Comparison of ENCODE assay signal across 8 mouse cellular contexts in the genomic region with DNA sequence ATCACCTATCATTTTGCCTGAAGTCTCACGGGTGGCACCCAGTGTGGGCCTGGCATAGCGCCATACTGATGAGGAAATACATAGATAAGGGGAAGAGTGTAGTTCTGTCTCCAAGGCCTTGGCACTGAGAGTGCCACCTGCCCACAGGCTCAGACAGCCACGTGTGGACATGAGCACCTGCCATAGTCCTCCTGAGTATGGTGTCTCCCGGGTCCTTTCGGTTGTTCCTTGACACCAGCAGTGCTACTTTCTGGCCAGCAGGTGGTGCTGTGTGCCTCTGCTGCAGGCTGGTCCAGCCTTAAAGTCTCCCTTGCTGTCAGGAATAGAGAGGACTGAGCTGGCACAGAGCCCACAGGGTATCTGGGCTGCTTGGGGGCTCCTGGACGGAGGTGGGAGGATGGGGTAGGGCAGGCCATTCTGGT. TPM values are rescaled to one million over a fixed set of nuclear protein-coding genes. Genes with fewer than 3 reads are reported as not detected.
DNase-seq lines count a peak whose midpoint lies in the region; ATAC-seq and TF ChIP-seq lines count a peak whose summit lies in the region.

No protein-coding gene starts in this region.

- no peaks in the 10 kb centered on the region; the same call in 1 of the 2 replicates for H3K9me3 ChIP-seq in hindbrain, embryonic 10.5 days
- H3K9me3 ChIP-seq in lung, postnatal 0 days (ENCODE audit: low read length), result no peaks in the 10 kb centered on the region

- no peak overlapping the region for H3K4me2 ChIP-seq in lung, postnatal 0 days (replicated peaks; ENCODE audit: low read depth, low read length)

- H3K27me3 ChIP-seq in hindbrain, embryonic 10.5 days (ENCODE audit: insufficient read depth, poor library complexity, severe bottlenecking), result peaks cover 43% of the 10 kb centered on the region
- no peaks in the 10 kb centered on the region for H3K27me3 ChIP-seq in lung, postnatal 0 days (replicated peaks; ENCODE audit: insufficient read depth, low read length)

- TF ChIP-seq EP300 in lung, postnatal 0 days (IDR thresholded peaks at IDR 0.05), result peak; percentile 34; the same call in 1 of the 2 replicates

- WGBS in hindbrain, embryonic 10.5 days, result 22% methylated on average over 6 of the region's 6 CpGs
- 15% methylated on average over 6 of the region's 6 CpGs for WGBS in lung, postnatal 0 days

- H3K36me3 ChIP-seq in hindbrain, embryonic 10.5 days, result no peaks in the 10 kb centered on the region
- H3K36me3 ChIP-seq in lung, postnatal 0 days (ENCODE audit: insufficient read depth, low read length), result no peaks in the 10 kb centered on the region

- peaks cover 53% of the 10 kb centered on the region for H3K4me1 ChIP-seq in hindbrain, embryonic 10.5 days (replicated peaks)
- peaks cover 24% of the 10 kb centered on the region; the same call in 1 of the 2 replicates for H3K4me1 ChIP-seq in lung, postnatal 0 days (ENCODE audit: insufficient read depth, low read depth, low read length)

- H3K9ac ChIP-seq in lung, postnatal 0 days (replicated peaks; ENCODE audit: low read depth), result no peak overlapping the region

- peak; percentile 79 for DNase-seq in MEL-GATA-1-ER (ENCODE audit: extremely low read depth, low read depth)
- DNase-seq in cerebellum, adult 9-10 months, result peak; percentile 85
- peak; percentile 86 for DNase-seq in hindbrain, embryonic 10.5 days (ENCODE audit: low spot score)
- DNase-seq in layer of hippocampus, adult 9-11 months, result peak; percentile 59
- peak; percentile 91 for DNase-seq in lung, postnatal 0 days (ENCODE audit: low spot score)
- DNase-seq in ovary, postnatal 10 days (ENCODE audit: low spot score), result peak; percentile 68
- peak; percentile 63 to 82 for DNase-seq in thymus, postnatal 10 days (ENCODE audit: low spot score in 2 of 2)

- peak; percentile 99 for TF ChIP-seq CTCF in lung, postnatal 0 days (IDR thresholded peaks at IDR 0.05)

- H3K4me3 ChIP-seq in hindbrain, embryonic 10.5 days, result 0 out of 2 replicates have a peak overlapping the region, but pooled peaks have one; percentile 48
- no peak overlapping the region for H3K4me3 ChIP-seq in lung, postnatal 0 days (ENCODE audit: low read depth, low read length)

- ATAC-seq in frontal cortex, adult (ENCODE audit: low TSS enrichment), result peak; percentile 69; the same call in 1 of the 2 replicates
- peak; percentile 59 for ATAC-seq in lung, postnatal 0 days

- H3K27ac ChIP-seq in hindbrain, embryonic 10.5 days, result peak overlapping the region; percentile 90
- no peak overlapping the region for H3K27ac ChIP-seq in lung, postnatal 0 days (ENCODE audit: low read length)

RNA-seq across cellular contexts. Expression of gene Fgd2, which starts 36.1 kb away (rescaled TPM):
- 5.9 and 7.5 TPM in 2 replicates for polyA plus RNA-seq in hindbrain, embryonic 10.5 days (2016; fragmentation: Nextera tagmentation; extraction: Ambion mirVana)
- polyA plus RNA-seq in lung, postnatal 0 days (2015; fragmentation: Nextera tagmentation; extraction: Ambion mirVana), result 11.9 and 14.2 TPM in 2 replicates

RNA-seq across cellular contexts. Expression of gene Mtch1, which starts 49.1 kb away (rescaled TPM):
- polyA plus RNA-seq in hindbrain, embryonic 10.5 days (2016; fragmentation: Nextera tagmentation; extraction: Ambion mirVana), result 338 and 391 TPM in 2 replicates
- polyA plus RNA-seq in lung, postnatal 0 days (2015; fragmentation: Nextera tagmentation; extraction: Ambion mirVana), result 342 and 350 TPM in 2 replicates
